Mouse (Mus musculus): ENCODE data around the gene Ssc4d. TPM values are rescaled to one million over a fixed set of nuclear protein-coding genes. Genes with fewer than 3 reads are reported as not detected.
A peak's percentile ranks its signal among the peaks of the same experiment; 100 is the strongest.

Ssc4d gene
- polyA plus RNA-seq, 1 experiment = 6.3 TPM

DNA sequence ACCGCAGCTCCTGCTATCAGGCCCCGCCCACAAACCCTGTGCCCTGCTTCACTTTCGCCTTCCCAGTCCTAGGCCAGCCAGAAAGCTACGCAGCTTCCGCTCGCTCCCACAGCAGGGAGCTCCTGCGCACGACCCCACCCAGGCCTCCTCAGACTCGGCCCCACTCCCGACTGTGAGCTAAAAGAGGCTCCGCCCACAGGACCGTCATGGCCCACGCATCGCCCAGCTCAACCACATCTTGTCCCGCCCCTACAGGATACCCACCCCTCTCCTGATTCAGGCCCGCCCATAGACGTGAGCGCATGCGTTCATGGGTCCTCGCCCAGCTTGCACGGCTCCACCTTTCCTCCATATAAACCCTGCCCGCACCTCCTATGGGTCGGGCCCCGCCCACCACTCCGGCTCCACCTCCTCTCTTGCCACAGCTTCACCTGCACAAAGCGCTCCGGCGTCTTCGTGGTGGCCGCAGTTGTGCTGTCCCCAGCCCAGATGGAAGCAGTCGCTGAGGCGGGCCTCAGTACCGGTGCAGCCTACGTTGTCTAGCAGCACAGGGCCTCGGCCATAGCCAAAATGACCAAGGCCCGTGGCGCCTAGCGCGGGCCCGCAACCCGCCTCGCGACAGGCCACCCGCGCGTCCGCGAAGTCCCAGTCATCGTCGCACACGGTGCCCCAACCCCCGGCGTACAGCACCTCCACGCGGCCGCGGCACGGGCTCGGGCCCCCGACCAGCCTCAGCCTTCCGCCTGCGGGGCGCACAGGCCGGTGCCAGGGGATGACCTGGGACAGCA lies 11.6 kb downstream of the Ssc4d start:
- Histone ChIP-seq H3K27me3 (ENCODE audit: control insufficient read depth, insufficient read depth, low read length, poor library complexity, severe bottlenecking) (no peaks in the 10 kb centered on the region), H3K4me3 (ENCODE audit: low read depth, low read length) (peak overlapping the region; percentile 85), H3K27ac (ENCODE audit: insufficient read depth, low read length) (peak overlapping the region; percentile 76), H3K9ac (ENCODE audit: low read depth, poor library complexity, severe bottlenecking) (peak overlapping the region; percentile 89), H3K9me3 (replicated peaks; ENCODE audit: control insufficient read depth, insufficient read depth, low read length, poor library complexity, severe bottlenecking) (no peaks in the 10 kb centered on the region), H3K36me3 (ENCODE audit: control insufficient read depth, insufficient read depth, low read length, poor library complexity, severe bottlenecking) (no peaks in the 10 kb centered on the region), H3K4me1 (ENCODE audit: control insufficient read depth, insufficient read depth, low read length) (no peaks in the 10 kb centered on the region)
- TF ChIP-seq CTCF (IDR thresholded peaks at IDR 0.05; ENCODE audit: low read depth, low read length) (no peak), POLR2A (IDR thresholded peaks at IDR 0.05; ENCODE audit: insufficient read depth, low read length) (peak; percentile 98)

GRCm38 (mm10) chr5:135962125-135962491 lies 12.2 kb downstream of the Ssc4d start:
- H3K9me3 ChIP-seq (replicated peaks; ENCODE audit: control insufficient read depth, insufficient read depth, low read length, poor library complexity, severe bottlenecking) = no peaks in the 10 kb centered on the region
- no peaks in the 10 kb centered on the region for H3K4me1 ChIP-seq (ENCODE audit: control insufficient read depth, insufficient read depth, low read length)
- TF ChIP-seq EP300 (IDR thresholded peaks at IDR 0.05; ENCODE audit: insufficient read depth, low read depth, low read length) = peak; percentile 92
- no peak for TF ChIP-seq CTCF (IDR thresholded peaks at IDR 0.05; ENCODE audit: low read depth, low read length)
- peak; percentile 34 for TF ChIP-seq POLR2A (IDR thresholded peaks at IDR 0.05; ENCODE audit: insufficient read depth, low read length)
- H3K36me3 ChIP-seq (ENCODE audit: control insufficient read depth, insufficient read depth, low read length, poor library complexity, severe bottlenecking) = no peaks in the 10 kb centered on the region
- H3K9ac ChIP-seq (ENCODE audit: low read depth, poor library complexity, severe bottlenecking) = peak overlapping the region; percentile 72
- H3K27me3 ChIP-seq (ENCODE audit: control insufficient read depth, insufficient read depth, low read length, poor library complexity, severe bottlenecking) = no peaks in the 10 kb centered on the region
- peak overlapping the region; percentile 99 for H3K27ac ChIP-seq (ENCODE audit: insufficient read depth, low read length)
- peak overlapping the region; percentile 61 for H3K4me3 ChIP-seq (ENCODE audit: low read depth, low read length)

- H3K4me1 ChIP-seq (ENCODE audit: control insufficient read depth, insufficient read depth, low read length) = peaks cover 2% of the 10 kb centered on the region
- H3K9ac ChIP-seq (ENCODE audit: low read depth, poor library complexity, severe bottlenecking) = no peak overlapping the region; the same call in 1 of the 2 replicates
- TF ChIP-seq POLR2A (IDR thresholded peaks at IDR 0.05; ENCODE audit: insufficient read depth, low read length) (no peak), EP300 (IDR thresholded peaks at IDR 0.05; ENCODE audit: insufficient read depth, low read depth, low read length) (no peak), CTCF (IDR thresholded peaks at IDR 0.05; ENCODE audit: low read depth, low read length) (no peak)
- no peak overlapping the region for H3K4me3 ChIP-seq (ENCODE audit: low read depth, low read length)
- H3K27me3 ChIP-seq (ENCODE audit: control insufficient read depth, insufficient read depth, low read length, poor library complexity, severe bottlenecking) = no peaks in the 10 kb centered on the region
- H3K27ac ChIP-seq (ENCODE audit: insufficient read depth, low read length) = peak overlapping the region; percentile 99
- no peaks in the 10 kb centered on the region for H3K36me3 ChIP-seq (ENCODE audit: control insufficient read depth, insufficient read depth, low read length, poor library complexity, severe bottlenecking)
- no peaks in the 10 kb centered on the region for H3K9me3 ChIP-seq (replicated peaks; ENCODE audit: control insufficient read depth, insufficient read depth, low read length, poor library complexity, severe bottlenecking)
These were observed 13.3 kb downstream of the Ssc4d start for GRCm38 (mm10) chr5:135960909-135961635.

- peak overlapping the region; percentile 27; the same call in 1 of the 2 replicates for H3K27ac ChIP-seq (ENCODE audit: insufficient read depth, low read length)
- H3K27me3 ChIP-seq (ENCODE audit: control insufficient read depth, insufficient read depth, low read length, poor library complexity, severe bottlenecking) = no peaks in the 10 kb centered on the region
- no peak overlapping the region for H3K4me3 ChIP-seq (ENCODE audit: low read depth, low read length)
- H3K36me3 ChIP-seq (ENCODE audit: control insufficient read depth, insufficient read depth, low read length, poor library complexity, severe bottlenecking) = no peaks in the 10 kb centered on the region
- 0 out of 2 replicates have a peak, but pooled peaks have one; percentile 5 for TF ChIP-seq EP300 (IDR thresholded peaks at IDR 0.05; ENCODE audit: insufficient read depth, low read depth, low read length)
- TF ChIP-seq POLR2A (IDR thresholded peaks at IDR 0.05; ENCODE audit: insufficient read depth, low read length) = no peak
- TF ChIP-seq CTCF (IDR thresholded peaks at IDR 0.05; ENCODE audit: low read depth, low read length) = no peak
- H3K9me3 ChIP-seq (replicated peaks; ENCODE audit: control insufficient read depth, insufficient read depth, low read length, poor library complexity, severe bottlenecking) = no peaks in the 10 kb centered on the region
- H3K4me1 ChIP-seq (ENCODE audit: control insufficient read depth, insufficient read depth, low read length) = peaks cover 2% of the 10 kb centered on the region
- H3K9ac ChIP-seq (ENCODE audit: low read depth, poor library complexity, severe bottlenecking) = no peak overlapping the region
These were observed 14.4 kb downstream of the Ssc4d start for GRCm38 (mm10) chr5:135959911-135960310.

GRCm38 (mm10) chr5:135958367-135958766 lies 16.0 kb downstream of the Ssc4d start:
- no peaks in the 10 kb centered on the region for H3K36me3 ChIP-seq (ENCODE audit: control insufficient read depth, insufficient read depth, low read length, poor library complexity, severe bottlenecking)
- H3K9ac ChIP-seq (ENCODE audit: low read depth, poor library complexity, severe bottlenecking) = peak overlapping the region; percentile 68
- H3K4me3 ChIP-seq (ENCODE audit: low read depth, low read length) = peak overlapping the region; percentile 42; the same call in 1 of the 2 replicates
- TF ChIP-seq EP300 (IDR thresholded peaks at IDR 0.05; ENCODE audit: insufficient read depth, low read depth, low read length) (no peak), CTCF (IDR thresholded peaks at IDR 0.05; ENCODE audit: low read depth, low read length) (no peak), POLR2A (IDR thresholded peaks at IDR 0.05; ENCODE audit: insufficient read depth, low read length) (no peak)
- peaks cover 2% of the 10 kb centered on the region for H3K4me1 ChIP-seq (ENCODE audit: control insufficient read depth, insufficient read depth, low read length)
- H3K9me3 ChIP-seq (replicated peaks; ENCODE audit: control insufficient read depth, insufficient read depth, low read length, poor library complexity, severe bottlenecking) = no peaks in the 10 kb centered on the region
- H3K27ac ChIP-seq (ENCODE audit: insufficient read depth, low read length) = peak overlapping the region; percentile 98
- H3K27me3 ChIP-seq (ENCODE audit: control insufficient read depth, insufficient read depth, low read length, poor library complexity, severe bottlenecking) = no peaks in the 10 kb centered on the region
